Mouse (Mus musculus) kidney, postnatal 0 days (tissue): Measurements from ENCODE around the gene E030025P04Rik. TPM values are rescaled to one million over a fixed set of nuclear protein-coding genes. Genes with fewer than 3 reads are reported as not detected.

Source experiments
- ATAC-seq: fragments of 200-750 bp; cut with Nextera tagmentation; replicated peaks from 2 replicates; pipeline ENCODE4 v1.8.0; 2017; ENCODE audit warnings: low read depth, moderate number of reproducible peaks, moderate TSS enrichment, moderate library complexity; ENCODE audit not compliant: low FRiP score
- DNase-seq: peaks from one replicate; pipeline ENCODE4 v3.0.0-alpha.2; 2016; ENCODE audit warnings: low spot score
- H3K27ac ChIP-seq: fragments of 300-500 bp; sonication (generic); 2 replicates; pipeline ENCODE4 v1.5.1; 2014; ENCODE audit warnings: mild to moderate bottlenecking
- H3K27me3 ChIP-seq: fragments of 300-500 bp; sonication (generic); 2 replicates; pipeline ENCODE4 v1.6.1; 2014; ENCODE audit warnings: low read length, mixed read lengths; ENCODE audit not compliant: insufficient read depth
- H3K36me3 ChIP-seq: fragments of 300-500 bp; sonication (generic); 2 replicates; pipeline ENCODE4 v1.6.1; 2014; ENCODE audit warnings: low read length, mixed read lengths; ENCODE audit not compliant: insufficient read depth
- H3K4me1 ChIP-seq: fragments of 300-500 bp; sonication (generic); replicated peaks from 2 replicates; pipeline ENCODE4 v1.6.1; 2014; ENCODE audit warnings: antibody characterized with exemption, low read length, mixed read lengths; ENCODE audit not compliant: insufficient read depth
- H3K4me2 ChIP-seq: fragments of 300-500 bp; sonication (generic); 2 replicates; pipeline ENCODE4 v1.6.1; 2014; ENCODE audit warnings: mild to moderate bottlenecking, low read length, moderate library complexity, mixed read lengths
- H3K4me3 ChIP-seq: fragments of 300-500 bp; sonication (generic); replicated peaks from 2 replicates; pipeline ENCODE4 v1.5.1; 2014; ENCODE audit warnings: low read depth, low read length
- H3K9ac ChIP-seq: fragments of 300-500 bp; sonication (generic); 2 replicates; pipeline ENCODE4 v1.6.1; 2014; ENCODE audit warnings: low read depth, low read length
- H3K9me3 ChIP-seq: fragments of 300-500 bp; sonication (generic); replicated peaks from 2 replicates; pipeline ENCODE4 v1.6.1; 2016; ENCODE audit warnings: low read length, inconsistent platforms, mixed read lengths
- CTCF ChIP-seq: IDR thresholded peaks from 2 replicates; pipeline ENCODE4 v1.5.1; 2016; ENCODE audit warnings: antibody characterized with exemption, low read depth, mild to moderate bottlenecking, moderate library complexity
- WGBS: fragments of 180-500 bp; shearing (Covaris S2); extraction: QIAGEN DNeasy Blood & Tissue Kit; methylation state at CpG from one replicate; pipeline ENCODE4 v1.1.7; 2014; 5-methylcytosine and 5-hydroxymethylcytosine counted together
- polyA plus RNA-seq: library from polyadenylated mRNA; unstranded; fragments of >200 nt; fragmentation: Nextera tagmentation; extraction: Ambion mirVana; gene quantifications from 2 replicates; pipeline ENCODE4 v1.2.1, GENCODE M21; 2015

The E030025P04Rik gene
- not detected in 2 replicates for polyA plus RNA-seq

- Histone ChIP-seq H3K9ac (no peak within 1 kb of the TSS), H3K36me3 (no peaks in the 10 kb centered on the region), H3K27ac (no peak within 1 kb of the TSS), H3K4me2 (no peak within 1 kb of the TSS), H3K27me3 (no peaks in the 10 kb centered on the region), H3K4me3 (no peak within 1 kb of the TSS), H3K4me1 (no peaks in the 10 kb centered on the region), H3K9me3 (no peaks in the 10 kb centered on the region)
- ATAC-seq = no peak
- no peak for DNase-seq
- no peak for TF ChIP-seq CTCF
- WGBS = 61% methylated on average over 4 of the region's 4 CpGs
Measured at GRCm38 (mm10) chr11:109144236-109144635, at the start of gene E030025P04Rik. Gene E030025P04Rik, minus strand, starts transcription at chr11:109144369.

DNA sequence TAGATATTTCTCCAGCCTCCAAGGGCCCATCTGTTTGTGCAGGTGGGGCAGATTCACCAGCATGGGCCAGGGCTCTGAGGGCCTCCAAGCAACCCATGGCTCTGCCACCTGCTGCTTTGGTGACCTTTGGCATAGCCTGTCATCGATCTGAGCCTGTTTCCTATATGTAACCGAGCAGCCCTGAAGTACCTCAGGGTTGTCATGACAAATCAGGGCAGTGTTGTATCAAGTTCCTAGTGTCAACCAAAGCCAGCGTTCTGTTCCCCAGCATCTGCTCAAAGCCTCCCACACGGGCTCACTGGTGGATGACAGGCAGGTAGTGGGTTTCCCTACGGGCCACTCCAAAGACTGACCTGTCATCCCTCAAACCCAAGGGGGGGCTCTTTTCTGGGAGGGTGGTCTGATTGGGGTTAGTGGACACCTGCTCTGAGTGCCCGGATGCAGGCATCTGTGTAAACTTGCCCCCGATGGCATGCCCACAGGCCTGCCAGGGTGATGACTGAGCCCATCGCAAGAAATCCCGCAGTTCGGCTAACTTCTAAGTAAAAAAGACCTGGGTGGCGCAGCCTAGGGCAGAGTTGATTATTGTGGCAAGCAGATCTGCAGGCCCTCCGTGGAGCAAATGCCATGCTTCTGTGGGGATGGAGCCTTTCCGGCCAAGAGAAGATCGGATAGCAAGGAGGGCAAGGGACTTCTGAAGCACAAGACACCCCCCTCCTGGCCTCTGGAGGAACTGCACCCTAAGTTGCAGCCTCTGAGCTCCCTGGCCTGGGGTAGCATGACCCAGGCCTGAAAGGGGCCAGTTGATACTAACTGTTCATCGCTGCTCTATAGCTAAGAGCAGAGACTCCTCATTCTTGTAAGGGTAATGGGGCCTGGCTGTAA lies 48.7 kb upstream of the E030025P04Rik start:
- Histone ChIP-seq H3K27me3 (no peaks in the 10 kb centered on the region), H3K9me3 (no peaks in the 10 kb centered on the region), H3K4me3 (no peak overlapping the region), H3K36me3 (no peaks in the 10 kb centered on the region), H3K9ac (no peak overlapping the region), H3K27ac (no peak overlapping the region), H3K4me1 (no peaks in the 10 kb centered on the region), H3K4me2 (no peak overlapping the region)
- DNase-seq = peak; percentile 92
- ATAC-seq = peak; percentile 90
- peak; percentile 88 for TF ChIP-seq CTCF
- 25% methylated on average over 15 of the region's 15 CpGs for WGBS

- Histone ChIP-seq H3K9me3 (no peaks in the 10 kb centered on the region), H3K9ac (no peak overlapping the region), H3K27ac (no peak overlapping the region), H3K36me3 (no peaks in the 10 kb centered on the region), H3K27me3 (no peaks in the 10 kb centered on the region), H3K4me3 (no peak overlapping the region), H3K4me2 (no peak overlapping the region), H3K4me1 (no peaks in the 10 kb centered on the region)
- 66% methylated on average over 5 of the region's 5 CpGs for WGBS
- ATAC-seq = no peak
- DNase-seq = no peak
- TF ChIP-seq CTCF = no peak
Measured at GRCm38 (mm10) chr11:109188235-109188634, 44.1 kb upstream of the E030025P04Rik start.

GRCm38 (mm10) chr11:109187631-109188184 lies 43.5 kb upstream of the E030025P04Rik start:
- Histone ChIP-seq H3K36me3 (no peaks in the 10 kb centered on the region), H3K27ac (no peak overlapping the region), H3K9me3 (no peaks in the 10 kb centered on the region), H3K27me3 (no peaks in the 10 kb centered on the region), H3K9ac (no peak overlapping the region), H3K4me1 (no peaks in the 10 kb centered on the region), H3K4me3 (no peak overlapping the region), H3K4me2 (no peak overlapping the region)
- ATAC-seq (no peak), DNase-seq (peak; percentile 73)
- WGBS = 35% methylated on average over 6 of the region's 6 CpGs
- no peak for TF ChIP-seq CTCF

GRCm38 (mm10) chr11:109181118-109181517 lies 36.9 kb upstream of the E030025P04Rik start:
- no peak for ATAC-seq
- Histone ChIP-seq H3K4me3 (no peak overlapping the region), H3K9ac (no peak overlapping the region), H3K27ac (no peak overlapping the region), H3K4me2 (no peak overlapping the region), H3K36me3 (no peaks in the 10 kb centered on the region), H3K27me3 (no peaks in the 10 kb centered on the region), H3K4me1 (no peaks in the 10 kb centered on the region), H3K9me3 (no peaks in the 10 kb centered on the region)
- DNase-seq = no peak
- no peak for TF ChIP-seq CTCF
- WGBS = 54% methylated on average over 7 of the region's 7 CpGs

DNA sequence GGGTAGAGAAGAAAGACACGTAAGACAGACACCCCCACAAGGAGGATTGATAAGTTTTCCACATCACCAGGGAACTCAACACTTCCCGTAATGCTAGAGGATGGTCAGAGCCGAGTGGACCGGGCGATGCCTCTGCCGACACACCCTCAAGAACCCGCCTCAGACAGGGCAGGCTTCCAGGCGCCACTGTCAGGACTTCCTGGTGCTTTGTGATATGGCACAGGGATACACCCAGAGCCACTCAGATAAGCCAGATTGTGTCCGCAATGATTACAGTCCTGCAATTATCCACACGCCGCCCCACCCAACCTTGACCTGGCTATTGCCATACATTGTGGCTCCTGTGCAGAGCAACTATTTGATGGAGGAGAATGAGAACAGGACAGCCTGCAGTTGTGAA lies 36.1 kb upstream of the E030025P04Rik start:
- 86% methylated on average over 11 of the region's 11 CpGs for WGBS

More for the DNA sequence above, 36.1 kb upstream of the E030025P04Rik start:
- Histone ChIP-seq H3K36me3 (no peaks in the 10 kb centered on the region), H3K27ac (no peak overlapping the region), H3K27me3 (no peaks in the 10 kb centered on the region), H3K4me2 (no peak overlapping the region), H3K4me3 (no peak overlapping the region), H3K9me3 (no peaks in the 10 kb centered on the region), H3K4me1 (no peaks in the 10 kb centered on the region), H3K9ac (no peak overlapping the region)
- DNase-seq (no peak), ATAC-seq (no peak)
- no peak for TF ChIP-seq CTCF
